Comparison of ENCODE assay signal across 11 mouse cellular contexts in genomic region chr14:26486416-26487198, GRCm38 (mm10). TPM values are rescaled to one million over a fixed set of nuclear protein-coding genes. Genes with fewer than 3 reads are reported as not detected.
A peak's percentile ranks its signal among the peaks of the same experiment; 100 is the strongest.
DNase-seq lines count a peak whose midpoint lies in the region; ATAC-seq lines count a peak whose summit lies in the region.
"Had no signal": no experiment of that assay in that cellular context is flagged by ENCODE, and none has a peak within 500 bp of the region (broad histone marks: within the 10 kb centered on the region; RNA-seq: fewer than 3 reads in every experiment).

No protein-coding gene starts in this region.

- peak; percentile 23 for DNase-seq in adrenal gland, postnatal 10 days
- DNase-seq in adrenal gland, adult 2 months, result no peak
- DNase-seq in left cerebral cortex, adult 11 months (ENCODE audit: low spot score), result peak; percentile 34
- DNase-seq in left cerebral cortex, adult 8-10 months (ENCODE audit: low spot score in 2 of 2), result no peak
- DNase-seq in MN1 (ENCODE audit: low spot score), result peak; percentile 25
- DNase-seq in kidney, postnatal 14 days, result peak; percentile 48
- DNase-seq in urinary bladder, postnatal 10 days (ENCODE audit: low spot score), result no peak
- DNase-seq: liver, embryonic 13.5 days had no signal

- peaks cover 9% of the 10 kb centered on the region; the same call in 1 of the 2 replicates for H3K4me1 ChIP-seq in forebrain, embryonic 15.5 days

- no peak overlapping the region for H3K4me2 ChIP-seq in forebrain, embryonic 15.5 days (replicated peaks)
- H3K4me2 ChIP-seq: liver, embryonic 13.5 days; stomach, embryonic 15.5 days had no signal

- no peak overlapping the region for H3K4me3 ChIP-seq in forebrain, embryonic 15.5 days
- H3K4me3 ChIP-seq: erythroblast, embryonic 14.5 days; liver, embryonic 13.5 days; stomach, embryonic 15.5 days had no signal

- 48% methylated on average over 8 of the region's 8 CpGs for WGBS in forebrain, embryonic 15.5 days

- no peaks in the 10 kb centered on the region for H3K36me3 ChIP-seq in forebrain, embryonic 15.5 days
- H3K36me3 ChIP-seq: liver, embryonic 13.5 days; stomach, embryonic 15.5 days had no signal

- ATAC-seq in forebrain, embryonic 15.5 days (replicated peaks), result no peak

- H3K9me3 ChIP-seq in forebrain, embryonic 15.5 days, result no peaks in the 10 kb centered on the region
- H3K9me3 ChIP-seq: liver, embryonic 13.5 days; stomach, embryonic 15.5 days had no signal

- no peak overlapping the region for H3K9ac ChIP-seq in forebrain, embryonic 15.5 days (replicated peaks)
- H3K9ac ChIP-seq: liver, embryonic 13.5 days; stomach, embryonic 15.5 days had no signal

- H3K27me3 ChIP-seq in forebrain, embryonic 15.5 days, result no peaks in the 10 kb centered on the region
- H3K27me3 ChIP-seq: liver, embryonic 13.5 days; stomach, embryonic 15.5 days had no signal

- H3K27ac ChIP-seq in forebrain, embryonic 15.5 days (replicated peaks), result no peak overlapping the region
- H3K27ac ChIP-seq: liver, embryonic 13.5 days had no signal

RNA-seq across cellular contexts. Expression of gene Slmap, which starts 48.1 kb away (rescaled TPM):
- 100 to 1,000 TPM in 1 of 2 experiments, 10 to 100 TPM in 1; 96.7 to 114 TPM for total RNA-seq in adrenal gland, postnatal 10 days (2021)
- total RNA-seq in adrenal gland, adult 2 months (2021), result 10 to 100 TPM; 87.7 to 90.0 TPM
- polyA plus RNA-seq in adrenal gland, adult 2 months (2012; rRNA removed), result 54.3 and 54.4 TPM in 2 replicates
- total RNA-seq in left cerebral cortex, adult 8-10 months (2022), result 100 to 1,000 TPM; 111 to 125 (median 119) TPM
- 13.1 and 14.9 TPM in 2 replicates for polyA plus RNA-seq in forebrain, embryonic 15.5 days (2015; fragmentation: Nextera tagmentation; extraction: Ambion mirVana)

Comparison
In these comparisons a context has a peak if more than half of its experiments do, and no peak if none do; other contexts are left out.
1. DNase-seq: peak in adrenal gland, postnatal 10 days (single experiment), left cerebral cortex, adult 11 months (single experiment), MN1 (single experiment) and kidney, postnatal 14 days (single experiment); none in adrenal gland, adult 2 months (single experiment), left cerebral cortex, adult 8-10 months (0 of 2) and urinary bladder, postnatal 10 days (single experiment).